Mouse (Mus musculus) kidney, adult 2 months (tissue): ENCODE results near the gene Slc25a11.

Experiments used
- CTCF ChIP-seq: fragments of 200-500 bp; conservative IDR thresholded peaks from 2 replicates; pipeline ENCODE4 v1.5.1; 2011; ENCODE audit warnings: low read depth, mild to moderate bottlenecking, control low read depth, low read length, moderate library complexity, mixed read lengths; ENCODE audit not compliant: insufficient read depth, insufficient read length
- POLR2A ChIP-seq: fragments of 200-500 bp; IDR thresholded peaks from one replicate; pipeline ENCODE4 v1.6.1; 2011; ENCODE audit warnings: low read depth, low read length, control low read depth

DNA sequence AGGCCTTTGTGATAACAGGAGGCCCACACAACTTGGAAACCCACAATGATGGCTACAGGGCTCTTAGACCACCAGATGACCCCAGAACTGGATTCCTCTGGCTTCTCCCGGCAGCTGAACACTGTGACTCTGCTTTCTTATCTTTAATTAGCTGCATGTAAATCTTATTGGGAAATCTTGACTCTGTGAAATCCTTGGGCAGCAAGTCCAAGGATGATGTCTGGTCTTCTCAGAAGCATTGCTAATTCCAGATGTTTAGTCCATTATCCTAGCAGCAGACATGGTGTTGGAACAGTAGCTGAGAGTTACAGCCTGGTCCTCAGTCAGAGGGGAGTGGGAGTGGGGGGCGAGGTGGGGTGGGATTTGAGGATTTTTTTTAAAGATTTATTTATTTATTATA lies 18.8 kb downstream of the Slc25a11 start:
- TF ChIP-seq CTCF: no peak
- no peak for TF ChIP-seq POLR2A
